19 mouse cellular contexts compared by ENCODE assay signal in genomic region chr15:50172276-50172772, GRCm38 (mm10).
"Had no signal": no experiment of that assay in that cellular context is flagged by ENCODE, and none has a peak within 500 bp of the region (broad histone marks: within the 10 kb centered on the region; RNA-seq: fewer than 3 reads in every experiment).

No protein-coding gene starts in this region.

- H3K4me3 ChIP-seq: kidney, embryonic 15.5 days; left cerebral cortex, adult 2 months; limb, embryonic 12.5 days; midbrain, embryonic 12.5 days; midbrain, embryonic 15.5 days; neural tube, embryonic 13.5 days had no signal

- H3K27me3 ChIP-seq: kidney, embryonic 15.5 days; limb, embryonic 12.5 days; midbrain, embryonic 12.5 days; midbrain, embryonic 15.5 days; neural tube, embryonic 13.5 days had no signal

- H3K4me1 ChIP-seq: kidney, embryonic 15.5 days; limb, embryonic 12.5 days; midbrain, embryonic 12.5 days; midbrain, embryonic 15.5 days; neural tube, embryonic 13.5 days had no signal

- H3K4me2 ChIP-seq: kidney, embryonic 15.5 days; limb, embryonic 12.5 days; lung, embryonic 14.5 days; midbrain, embryonic 12.5 days; midbrain, embryonic 15.5 days; neural tube, embryonic 13.5 days had no signal

- H3K27ac ChIP-seq: kidney, embryonic 15.5 days; left cerebral cortex, adult 2 months; limb, embryonic 12.5 days; liver, embryonic 14.5 days; macrophage; midbrain, embryonic 12.5 days; midbrain, embryonic 15.5 days; neural tube, embryonic 13.5 days had no signal

- ATAC-seq: liver, postnatal 0 days; lung, postnatal 0 days; midbrain, embryonic 15.5 days had no signal

- H3K36me3 ChIP-seq: kidney, embryonic 15.5 days; limb, embryonic 12.5 days; midbrain, embryonic 12.5 days; midbrain, embryonic 15.5 days; neural tube, embryonic 13.5 days had no signal

- DNase-seq: kidney, adult 11 months; kidney, adult 8-10 months; kidney, postnatal 10 days; kidney, postnatal 36 days; liver, postnatal 0 days; lung, embryonic 14.5 days; retina, postnatal 1 day; thymus, adult 2 months; thymus, postnatal 14 days; thymus, postnatal 4 days had no signal

- H3K9me3 ChIP-seq: kidney, embryonic 15.5 days; limb, embryonic 12.5 days; midbrain, embryonic 12.5 days; midbrain, embryonic 15.5 days; neural tube, embryonic 13.5 days had no signal

- H3K9ac ChIP-seq: kidney, embryonic 15.5 days; limb, embryonic 12.5 days; liver, embryonic 14.5 days; liver, postnatal 0 days; lung, embryonic 14.5 days; midbrain, embryonic 12.5 days; midbrain, embryonic 15.5 days; neural tube, embryonic 13.5 days had no signal
